Mouse (Mus musculus) c-Kit-positive CD71-positive TER-119-negative erythroid progenitor cells, embryonic 14.5 days (primary cell): ENCODE measurements around the gene Klk1b8.
"Not testable (repeated sequence)": the region's sequence is repeated elsewhere in the genome, so short reads cannot be mapped to it uniquely, and the experiment has no call there.

ENCODE experiments used
- DNase-seq: peaks from one replicate; pipeline ENCODE4 v3.0.0-alpha.2; 2013; ENCODE audit warnings: low read depth

Gene Klk1b8

GRCm38 (mm10) chr7:43950364-43950763 lies at the start of gene Klk1b8:
Klk1b8 (plus strand) TSS chr7:43950664.
- DNase-seq: no peak

- DNase-seq: no peak
Observed at GRCm38 (mm10) chr7:43914821-43915220, 35.6 kb upstream of the Klk1b8 start.

GRCm38 (mm10) chr7:43918426-43918825 lies 32.0 kb upstream of the Klk1b8 start:
- DNase-seq: no peak

GRCm38 (mm10) chr7:43918871-43919270 lies 31.6 kb upstream of the Klk1b8 start:
- no peak for DNase-seq

- peak; percentile 28 for DNase-seq
Observed at GRCm38 (mm10) chr7:43919559-43920451, 30.7 kb upstream of the Klk1b8 start.

GRCm38 (mm10) chr7:43920582-43920981 lies 29.9 kb upstream of the Klk1b8 start:
- DNase-seq: no peak

GRCm38 (mm10) chr7:43921087-43921486 lies 29.4 kb upstream of the Klk1b8 start:
- no peak for DNase-seq

GRCm38 (mm10) chr7:43921941-43922340 lies 28.5 kb upstream of the Klk1b8 start:
- DNase-seq: no peak

- no peak for DNase-seq
Observed at GRCm38 (mm10) chr7:43925985-43926384, 24.5 kb upstream of the Klk1b8 start.

GRCm38 (mm10) chr7:43928521-43928920 lies 21.9 kb upstream of the Klk1b8 start:
- DNase-seq: no peak

- no peak for DNase-seq
Observed at GRCm38 (mm10) chr7:43932337-43932736, 18.1 kb upstream of the Klk1b8 start.

GRCm38 (mm10) chr7:43933440-43933839 lies 17.0 kb upstream of the Klk1b8 start, which contains the start of gene Klk15:
Klk15 (plus strand) TSS chr7:43933740.
- no peak for DNase-seq

GRCm38 (mm10) chr7:43934747-43935146 lies 15.7 kb upstream of the Klk1b8 start:
- DNase-seq: no peak

- DNase-seq: no peak
Observed at GRCm38 (mm10) chr7:43936551-43936950, 13.9 kb upstream of the Klk1b8 start.

GRCm38 (mm10) chr7:43942293-43942692 lies 8.2 kb upstream of the Klk1b8 start:
- not testable (repeated sequence) for DNase-seq

GRCm38 (mm10) chr7:43944727-43945264 lies 5.7 kb upstream of the Klk1b8 start:
- DNase-seq: no peak

- DNase-seq: no peak
Observed at GRCm38 (mm10) chr7:43952703-43953102, 2.2 kb downstream of the Klk1b8 start.

GRCm38 (mm10) chr7:43966451-43966850 lies 16.0 kb downstream of the Klk1b8 start, which contains the start of gene Klk1b1:
Klk1b1 (plus strand) TSS chr7:43966751.
- DNase-seq: no peak

- DNase-seq: no peak
Observed at GRCm38 (mm10) chr7:43967058-43967457, 16.6 kb downstream of the Klk1b8 start.

- DNase-seq: no peak
Observed at GRCm38 (mm10) chr7:43967612-43968011, 17.1 kb downstream of the Klk1b8 start.

- DNase-seq: not testable (repeated sequence)
Observed at GRCm38 (mm10) chr7:43975761-43976160, 25.3 kb downstream of the Klk1b8 start, which contains the start of gene Klk1b9. Klk1b9 (plus strand) TSS chr7:43976061.

- no peak for DNase-seq
Observed at GRCm38 (mm10) chr7:43985657-43986056, 35.2 kb downstream of the Klk1b8 start.

GRCm38 (mm10) chr7:43994821-43995220 lies 44.4 kb downstream of the Klk1b8 start:
- DNase-seq: not testable (repeated sequence)
